Mouse (Mus musculus) central nervous system, embryonic 18 days (tissue): ENCODE results near the gene Serpina7. TPM values are rescaled to one million over a fixed set of nuclear protein-coding genes. Genes with fewer than 3 reads are reported as not detected.

Experiments
- polyA plus RNA-seq: library from polyadenylated mRNA; depleted of rRNA; stranded (reverse); fragments of >200 nt; gene quantifications from 2 replicates; pipeline ENCODE4 v1.2.3, GENCODE M21; 2012; rRNA removed

Serpina7 gene
- polyA plus RNA-seq, result 0.04 and 0.18 TPM in 2 replicates

GRCm38 (mm10) chrX:139085077-139085476 lies at the start of gene Serpina7:
TSS of gene Serpina7 (minus strand) at chrX:139085236.

GRCm38 (mm10) chrX:139085943-139086342 lies 907 bp upstream of the Serpina7 start, which contains the start of gene 4930513O06Rik:
TSS of gene 4930513O06Rik (plus strand) at chrX:139086243.

Other genes starting within 250 kb of the Serpina7 start
- 1.0 and 2.3 TPM in 2 replicates for gene Nrk, start 170.8 kb downstream of the Serpina7 start, polyA plus RNA-seq
- gene 4930513O06Rik, start 1.0 kb upstream of the Serpina7 start, polyA plus RNA-seq, result not detected in 2 replicates
- not detected in 2 replicates for gene 4933428M09Rik, start 94.0 kb upstream of the Serpina7 start, polyA plus RNA-seq
- 2.3 and 3.5 TPM in 2 replicates for gene Mum1l1, start 124.8 kb upstream of the Serpina7 start, polyA plus RNA-seq
- gene Trap1a, start 248.4 kb upstream of the Serpina7 start, polyA plus RNA-seq, result 0.06 and 0.09 TPM in 2 replicates